Mouse (Mus musculus) hematopoietic stem cell, adult 5-6 weeks (primary cell): Measurements from ENCODE around the gene Cox17. TPM values are rescaled to one million over a fixed set of nuclear protein-coding genes. Genes with fewer than 3 reads are reported as not detected.
"Not testable (repeated sequence)": the region's sequence is repeated elsewhere in the genome, so short reads cannot be mapped to it uniquely, and the experiment has no call there.

Experiments used
- ATAC-seq, 2 experiments: fragments of 125-278 bp in 1 of 2; replicated peaks in 1 of 2; 2 replicates each; pipeline ENCODE4 v1.8.0; 2016 to 2017; ENCODE audit warnings: inconsistent platforms in 2 of 2, mild to moderate bottlenecking in 2 of 2, moderate number of reproducible peaks in 2 of 2, low read depth in 1 of 2, moderate TSS enrichment in 1 of 2; ENCODE audit not compliant: low FRiP score in 2 of 2, poor library complexity in 2 of 2, severe bottlenecking in 2 of 2, insufficient read depth in 1 of 2, low TSS enrichment in 1 of 2
- total RNA-seq: library from RNA; stranded (forward); fragments of 172-1452, 232-1000 nt; gene quantifications from 2 replicates; pipeline ENCODE4 v1.2.3, GENCODE M21; 2017

Gene Cox17
- 191 and 294 TPM in 2 replicates for total RNA-seq

DNA sequence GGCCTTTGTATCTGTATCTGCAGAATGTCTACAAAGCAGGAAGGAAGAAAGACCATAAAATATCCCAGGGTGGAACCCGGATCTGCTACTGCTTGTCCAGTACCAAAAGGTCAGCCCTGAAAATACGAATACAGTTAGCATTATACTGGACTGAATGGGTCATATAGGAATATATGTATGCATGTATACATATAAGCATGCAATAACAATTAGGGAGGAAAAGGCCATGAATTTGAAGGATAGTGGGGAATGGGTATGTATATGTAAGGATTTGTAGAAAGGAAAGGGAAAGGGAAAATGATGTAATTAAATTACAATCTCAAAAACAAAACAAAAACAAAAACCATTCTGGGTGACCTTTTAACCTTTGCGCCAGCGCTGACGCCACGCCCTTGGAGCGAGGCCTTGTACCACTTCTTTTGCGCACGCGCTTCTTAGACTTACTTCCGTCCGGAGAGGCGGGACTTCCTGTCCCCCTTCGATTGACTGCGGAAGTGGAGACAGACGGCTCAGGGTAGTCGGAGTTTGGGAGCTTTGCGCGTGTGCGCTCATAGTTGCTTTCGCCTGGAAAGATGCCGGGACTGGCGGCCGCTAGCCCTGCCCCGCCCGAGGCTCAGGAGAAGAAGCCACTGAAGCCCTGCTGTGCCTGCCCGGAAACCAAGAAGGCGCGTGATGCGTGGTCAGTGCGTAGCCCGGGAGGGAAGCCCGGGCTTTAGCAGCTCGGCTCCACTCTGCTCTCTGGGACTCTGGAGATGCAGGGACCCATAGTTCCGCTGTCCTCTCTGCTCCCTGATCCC is at the start of gene Cox17, which contains the start of gene Gm21987:
Cox17 (plus strand) TSS at position 463 of the 797 bp plus-strand sequence.
Gm21987 (plus strand) TSS at position 512 of the 797 bp plus-strand sequence.
- peak; percentile 95 to 99 for ATAC-seq

- ATAC-seq: no peak
Observed at GRCm38 (mm10) chr16:38298410-38298809, 48.4 kb upstream of the Cox17 start.

- no peak for ATAC-seq
Observed at GRCm38 (mm10) chr16:38302367-38302766, 44.4 kb upstream of the Cox17 start.

DNA sequence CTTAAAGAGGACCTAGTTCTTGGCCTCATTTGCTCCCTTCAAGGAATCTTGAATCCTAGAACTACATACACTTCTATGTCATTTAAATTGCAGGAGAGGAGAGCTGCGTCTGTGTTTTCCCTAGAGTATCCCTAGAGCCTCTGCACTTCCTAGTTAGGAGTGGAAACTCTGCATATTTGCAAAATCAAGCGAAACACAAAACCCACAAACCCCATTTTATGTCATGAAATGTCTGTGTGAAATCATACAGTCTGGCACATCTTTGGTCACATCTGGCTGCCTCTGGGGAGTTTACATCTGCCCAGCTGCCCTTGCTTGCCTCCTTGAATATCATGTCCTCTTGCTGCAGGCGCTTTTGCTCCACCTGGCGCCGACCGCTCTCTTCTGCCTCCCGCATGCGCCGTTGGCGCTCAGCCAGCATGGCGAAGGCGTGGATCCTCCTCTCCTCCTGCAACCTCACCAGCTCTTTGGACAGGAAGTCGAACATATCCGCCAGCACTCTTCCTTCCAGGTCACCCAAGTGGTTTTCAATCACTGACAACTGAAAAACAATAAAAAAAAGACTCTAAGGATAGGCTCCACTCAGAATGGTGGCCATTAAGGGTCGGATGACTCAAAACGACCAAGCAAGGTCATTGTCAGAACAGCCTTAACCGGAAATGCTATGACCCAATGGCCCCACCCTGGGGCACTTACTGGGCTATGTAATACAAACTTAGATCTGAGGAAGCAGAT is 42.2 kb upstream of the Cox17 start:
- ATAC-seq: no peak

DNA sequence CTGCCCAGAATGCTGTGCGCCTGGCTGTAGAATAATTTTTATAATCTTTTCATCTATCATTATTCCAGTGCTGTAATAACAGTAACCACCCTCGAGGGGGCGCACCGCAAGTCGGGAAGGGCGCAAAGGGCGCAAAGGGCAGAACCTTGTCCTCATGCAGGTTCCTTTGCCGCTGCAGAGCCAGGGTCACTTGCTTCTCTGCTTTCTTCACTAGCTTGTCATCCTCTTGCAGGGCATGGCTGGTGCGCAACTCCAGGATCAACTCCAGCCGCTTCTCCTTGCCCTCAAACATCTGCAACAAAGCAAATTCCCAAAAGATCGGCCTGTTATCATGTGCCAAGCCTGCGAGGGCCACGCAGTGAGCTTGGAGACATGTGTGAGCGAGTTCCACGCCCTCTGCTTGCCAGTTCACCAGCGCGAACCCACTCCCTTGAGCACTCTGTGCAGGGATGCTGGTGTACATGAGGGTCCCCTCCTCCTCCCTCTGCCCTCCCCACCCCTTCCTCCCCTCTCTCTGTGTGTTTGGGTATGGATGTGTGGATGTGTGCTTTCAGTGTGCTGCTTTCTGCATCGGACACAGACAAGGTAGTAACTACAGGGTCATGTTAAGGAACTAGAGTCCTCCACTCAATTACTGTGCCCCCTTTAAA is 40.1 kb upstream of the Cox17 start:
- 0 out of 4 replicates have a peak, but pooled peaks of 1 of the 2 experiments have one; percentile 27 for ATAC-seq

GRCm38 (mm10) chr16:38307221-38307605 is 39.6 kb upstream of the Cox17 start:
- ATAC-seq: peak in 1 of 2 experiments; percentile 23; a peak in 1 of 4 replicates

- ATAC-seq: peak; percentile 66 to 79
Observed at GRCm38 (mm10) chr16:38307651-38308050, 39.1 kb upstream of the Cox17 start.

GRCm38 (mm10) chr16:38308195-38308594 is 38.6 kb upstream of the Cox17 start:
- ATAC-seq: no peak

DNA sequence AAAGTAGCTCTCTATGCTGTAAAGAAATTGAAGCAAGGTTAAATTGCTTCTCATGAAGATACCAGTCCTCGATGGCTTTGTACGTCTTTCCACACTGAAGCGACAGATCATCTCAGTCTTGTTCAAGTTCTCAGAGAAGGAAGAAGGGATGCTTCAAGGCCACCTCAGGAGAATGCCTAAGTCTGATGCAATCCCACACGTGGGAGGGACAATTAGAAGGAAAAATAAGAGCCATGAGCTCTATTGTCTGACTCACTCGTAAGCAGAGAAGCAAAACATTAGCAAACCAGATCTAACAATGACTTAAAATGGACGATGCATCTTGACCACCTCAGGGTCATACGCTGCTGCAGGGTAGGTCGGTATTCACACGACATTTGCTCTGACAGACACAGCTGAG is 28.3 kb upstream of the Cox17 start:
- no peak for ATAC-seq

DNA sequence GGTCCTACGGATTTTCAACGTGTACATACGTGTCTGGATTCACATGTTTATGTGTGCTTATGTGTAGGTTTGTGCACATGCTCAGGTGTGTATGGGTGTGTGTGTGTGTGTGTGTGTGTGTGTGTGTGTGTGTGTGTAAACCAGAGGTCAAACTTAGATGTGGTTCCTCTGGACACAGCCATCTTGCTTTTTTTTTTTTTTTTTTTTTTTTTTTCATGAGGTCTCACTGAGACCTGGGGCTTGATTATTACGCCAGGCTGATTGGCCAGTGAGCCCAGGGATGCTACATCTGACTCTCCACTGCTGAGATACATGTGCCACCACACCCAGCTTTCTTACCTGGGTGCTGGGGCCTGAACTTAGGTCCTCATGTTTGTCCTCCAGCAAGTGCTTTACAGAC is 27.7 kb upstream of the Cox17 start:
- no peak for ATAC-seq

DNA sequence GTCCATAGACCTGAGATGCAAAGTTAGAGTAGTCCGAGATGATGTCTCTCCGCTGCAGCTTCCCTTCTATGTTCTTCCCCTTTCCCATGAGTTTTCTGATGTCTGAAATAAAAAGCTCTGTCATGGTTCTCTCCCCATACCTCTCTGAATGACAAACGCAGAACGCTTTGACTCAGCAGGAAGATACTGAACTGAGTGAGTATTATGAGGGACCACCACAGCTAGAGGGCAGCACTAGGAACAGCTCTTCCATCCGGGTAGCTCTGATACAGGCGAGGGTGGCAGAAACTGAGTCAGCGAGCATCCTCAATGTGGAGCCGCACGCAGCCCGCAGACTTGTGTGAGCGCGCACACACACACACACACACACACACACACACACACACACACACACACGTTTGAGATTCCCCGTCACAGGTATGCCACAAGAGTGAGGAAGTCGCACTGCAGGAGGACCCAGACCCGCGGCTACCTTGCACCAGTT is 25.3 kb upstream of the Cox17 start:
- peak; percentile 83 to 87 for ATAC-seq

DNA sequence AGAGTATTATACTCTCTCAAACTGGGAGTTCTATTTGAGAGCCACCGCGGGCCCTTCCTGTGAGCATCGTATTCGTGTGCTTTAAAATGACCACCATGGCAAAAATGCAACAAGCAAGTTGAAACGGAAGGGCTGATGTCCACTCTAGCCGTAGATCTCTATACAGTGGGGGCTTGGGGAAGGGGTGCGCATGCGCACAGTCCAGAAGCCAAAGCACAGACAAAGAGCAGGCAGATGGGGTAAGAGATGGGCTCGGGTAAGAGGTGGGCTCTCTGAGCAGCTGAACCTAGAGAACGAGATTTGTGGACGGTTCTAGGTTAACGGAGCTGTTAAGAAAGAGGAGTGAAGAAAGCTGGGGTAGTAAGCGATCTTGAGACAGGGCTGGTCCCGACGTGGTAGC is 22.5 kb upstream of the Cox17 start:
- no peak for ATAC-seq

GRCm38 (mm10) chr16:38326778-38327397 is 19.9 kb upstream of the Cox17 start:
- ATAC-seq: no peak

- no peak for ATAC-seq
Observed at GRCm38 (mm10) chr16:38329340-38329739, 17.5 kb upstream of the Cox17 start.

DNA sequence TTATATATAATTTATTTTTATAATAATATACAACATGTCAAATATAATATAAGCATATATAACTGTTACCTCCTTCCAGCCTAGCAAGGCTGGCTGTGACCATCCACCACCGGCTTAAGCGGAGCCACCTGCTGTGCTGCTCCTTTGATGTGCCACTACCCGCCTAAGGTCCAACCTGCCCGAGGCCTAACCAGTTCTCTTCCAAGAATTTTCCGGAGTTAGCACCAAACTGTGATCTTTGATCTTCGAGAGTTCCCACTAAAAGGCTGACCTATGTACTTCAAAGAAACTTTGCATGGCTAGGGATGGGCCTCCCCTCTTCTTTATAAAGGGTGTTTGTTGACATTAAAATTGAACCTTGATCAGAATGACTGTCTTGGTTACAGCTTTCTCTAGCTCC is 12.4 kb upstream of the Cox17 start:
- ATAC-seq: no peak

GRCm38 (mm10) chr16:38338077-38338476 is 8.7 kb upstream of the Cox17 start:
- not testable (repeated sequence) for ATAC-seq
